Mouse (Mus musculus) olfactory bulb, adult 2 months (tissue): ENCODE results near the gene Lsamp.

Experiments used
- CTCF ChIP-seq: fragments of 200-500 bp; IDR thresholded peaks from 2 replicates; pipeline ENCODE4 v1.5.1; 2012; ENCODE audit warnings: low read depth, mild to moderate bottlenecking, low read length, moderate library complexity; ENCODE audit not compliant: insufficient read depth
- POLR2A ChIP-seq: fragments of 200-500 bp; IDR thresholded peaks from 2 replicates; pipeline ENCODE4 v1.6.1; 2012; ENCODE audit warnings: mild to moderate bottlenecking, low read depth, low read length, moderate library complexity; ENCODE audit not compliant: insufficient read depth

DNA sequence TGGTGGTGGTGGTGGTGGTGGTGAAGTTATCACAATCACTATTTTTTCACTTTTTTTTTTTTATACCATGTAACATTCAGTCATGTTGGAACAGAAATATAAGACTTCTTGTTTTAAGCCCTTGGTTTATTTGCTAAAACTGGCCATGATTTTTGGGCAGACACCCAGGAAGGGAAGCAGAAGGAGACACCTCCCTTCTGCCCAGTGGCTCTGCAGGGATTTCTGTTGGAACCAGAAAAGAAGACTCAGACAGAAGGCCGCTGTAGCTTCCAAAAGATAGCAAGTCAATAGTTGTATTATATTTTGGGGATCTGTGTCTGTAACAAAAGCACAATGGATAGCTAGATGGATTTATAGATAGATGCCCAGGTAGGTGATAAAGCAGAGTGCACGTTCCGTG lies 1691.6 kb downstream of the Lsamp start:
- TF ChIP-seq CTCF (no peak), POLR2A (no peak)
